Mouse (Mus musculus) limb, embryonic 11.5 days (tissue): Measurements from ENCODE around the gene Prox1. TPM values are rescaled to one million over a fixed set of nuclear protein-coding genes. Genes with fewer than 3 reads are reported as not detected.

ENCODE experiments used
- ATAC-seq: fragments of 200-750 bp; cut with Nextera tagmentation; 2 replicates; pipeline ENCODE4 v1.8.0; 2017; ENCODE audit warnings: low read depth; ENCODE audit not compliant: insufficient number of reproducible peaks, low FRiP score, low TSS enrichment
- DNase-seq: peaks from one replicate; pipeline ENCODE4 v3.0.0-alpha.2; 2015; ENCODE audit warnings: low spot score
- H3K27ac ChIP-seq: fragments of 300-500 bp; sonication (generic); replicated peaks from 2 replicates; pipeline ENCODE4 v1.5.1; 2014; ENCODE audit warnings: low read depth, mild to moderate bottlenecking, low read length
- H3K27me3 ChIP-seq: fragments of 300-500 bp; sonication (generic); 2 replicates; pipeline ENCODE4 v1.6.1; 2014; ENCODE audit warnings: mild to moderate bottlenecking, low read length, mixed read lengths; ENCODE audit not compliant: control insufficient read depth, insufficient read depth
- H3K36me3 ChIP-seq: fragments of 300-500 bp; sonication (generic); 2 replicates; pipeline ENCODE4 v1.6.1; 2014; ENCODE audit warnings: mild to moderate bottlenecking, low read length, moderate library complexity, mixed read lengths; ENCODE audit not compliant: control insufficient read depth, insufficient read depth
- H3K4me1 ChIP-seq: fragments of 300-500 bp; sonication (generic); 2 replicates; pipeline ENCODE4 v1.6.1; 2014; ENCODE audit warnings: low read length, mixed read lengths; ENCODE audit not compliant: control insufficient read depth, insufficient read depth
- H3K4me2 ChIP-seq: fragments of 300-500 bp; sonication (generic); 2 replicates; pipeline ENCODE4 v1.6.1; 2014; ENCODE audit warnings: low read depth, mild to moderate bottlenecking, moderate library complexity; ENCODE audit not compliant: severe bottlenecking
- H3K4me3 ChIP-seq: fragments of 300-500 bp; sonication (generic); 2 replicates; pipeline ENCODE4 v1.5.1; 2014; ENCODE audit warnings: low read depth, low read length
- H3K9ac ChIP-seq: fragments of 300-500 bp; sonication (generic); 2 replicates; pipeline ENCODE4 v1.6.1; 2014; ENCODE audit warnings: mild to moderate bottlenecking, low read length
- H3K9me3 ChIP-seq: fragments of 300-500 bp; sonication (generic); 2 replicates; pipeline ENCODE4 v1.6.1; 2016; ENCODE audit warnings: low read length; ENCODE audit not compliant: control insufficient read depth
- WGBS: fragments of 180-500 bp; shearing (Covaris S2); extraction: QIAGEN DNeasy Blood & Tissue Kit; methylation state at CpG from one replicate; pipeline ENCODE4 v1.1.7; 2014; 5-methylcytosine and 5-hydroxymethylcytosine counted together
- polyA plus RNA-seq: library from polyadenylated mRNA; unstranded; fragments of >200 nt; fragmentation: Nextera tagmentation; extraction: Ambion mirVana; gene quantifications from 2 replicates; pipeline ENCODE4 v1.2.1, GENCODE M21; 2014

Prox1 gene
- polyA plus RNA-seq, 1 experiment from 2014 or later: 1.2 TPM

GRCm38 (mm10) chr1:190200996-190201395, 30.5 kb upstream of the Prox1 start:
- Histone ChIP-seq H3K27me3 (no peaks in the 10 kb centered on the region), H3K27ac (no peak overlapping the region), H3K9ac (no peak overlapping the region), H3K4me3 (no peak overlapping the region), H3K36me3 (no peaks in the 10 kb centered on the region), H3K4me2 (no peak overlapping the region), H3K9me3 (no peaks in the 10 kb centered on the region), H3K4me1 (no peaks in the 10 kb centered on the region)
- 84% methylated on average over 4 of the region's 4 CpGs for WGBS
- DNase-seq (no peak), ATAC-seq (no peak)

- no peak overlapping the region for H3K9ac ChIP-seq
- no peak for ATAC-seq
- no peaks in the 10 kb centered on the region for H3K4me1 ChIP-seq
- 81% methylated on average over 2 of the region's 2 CpGs for WGBS
- H3K36me3 ChIP-seq: no peaks in the 10 kb centered on the region
- H3K9me3 ChIP-seq: no peaks in the 10 kb centered on the region
- H3K27me3 ChIP-seq: no peaks in the 10 kb centered on the region
- no peak overlapping the region for H3K4me3 ChIP-seq
- no peak overlapping the region for H3K4me2 ChIP-seq
- no peak overlapping the region for H3K27ac ChIP-seq
- DNase-seq: no peak
Measured at GRCm38 (mm10) chr1:190198247-190198646, 27.7 kb upstream of the Prox1 start.

GRCm38 (mm10) chr1:190192011-190192410, 21.5 kb upstream of the Prox1 start:
- no peak overlapping the region for H3K4me2 ChIP-seq
- no peaks in the 10 kb centered on the region for H3K27me3 ChIP-seq
- DNase-seq (no peak), ATAC-seq (no peak)
- H3K4me1 ChIP-seq: no peaks in the 10 kb centered on the region; the same call in 1 of the 2 replicates
- H3K4me3 ChIP-seq: no peak overlapping the region
- no peaks in the 10 kb centered on the region for H3K36me3 ChIP-seq
- H3K9me3 ChIP-seq: no peaks in the 10 kb centered on the region
- WGBS: 78% methylated on average over 13 of the region's 13 CpGs
- H3K9ac ChIP-seq: no peak overlapping the region
- no peak overlapping the region for H3K27ac ChIP-seq

- H3K9ac ChIP-seq: no peak overlapping the region
- H3K9me3 ChIP-seq: no peaks in the 10 kb centered on the region
- H3K27me3 ChIP-seq: no peaks in the 10 kb centered on the region
- no peak overlapping the region for H3K4me3 ChIP-seq
- H3K27ac ChIP-seq: no peak overlapping the region
- no peaks in the 10 kb centered on the region; the same call in 1 of the 2 replicates for H3K4me1 ChIP-seq
- ATAC-seq (no peak), DNase-seq (no peak)
- H3K4me2 ChIP-seq: no peak overlapping the region
- no peaks in the 10 kb centered on the region for H3K36me3 ChIP-seq
- 23% methylated on average over 10 of the region's 10 CpGs for WGBS
Measured at GRCm38 (mm10) chr1:190190231-190190965, 19.9 kb upstream of the Prox1 start.

- H3K27me3 ChIP-seq: no peaks in the 10 kb centered on the region
- no peaks in the 10 kb centered on the region for H3K36me3 ChIP-seq
- no peaks in the 10 kb centered on the region; the same call in 1 of the 2 replicates for H3K4me1 ChIP-seq
- no peak overlapping the region for H3K4me3 ChIP-seq
- no peaks in the 10 kb centered on the region for H3K9me3 ChIP-seq
- H3K27ac ChIP-seq: no peak overlapping the region
- WGBS: 87% methylated on average over 2 of the region's 2 CpGs
- no peak overlapping the region for H3K4me2 ChIP-seq
- DNase-seq (no peak), ATAC-seq (no peak)
- no peak overlapping the region for H3K9ac ChIP-seq
Measured at GRCm38 (mm10) chr1:190189125-190189524, 18.6 kb upstream of the Prox1 start.

GRCm38 (mm10) chr1:190186336-190186735, 15.8 kb upstream of the Prox1 start:
- Histone ChIP-seq H3K4me3 (no peak overlapping the region), H3K4me1 (no peaks in the 10 kb centered on the region; the same call in 1 of the 2 replicates), H3K36me3 (no peaks in the 10 kb centered on the region), H3K27me3 (no peaks in the 10 kb centered on the region), H3K27ac (no peak overlapping the region), H3K9ac (no peak overlapping the region), H3K4me2 (no peak overlapping the region), H3K9me3 (no peaks in the 10 kb centered on the region)
- no peak for ATAC-seq
- DNase-seq: no peak
- 88% methylated on average over 4 of the region's 4 CpGs for WGBS

- H3K36me3 ChIP-seq: no peaks in the 10 kb centered on the region
- no peaks in the 10 kb centered on the region for H3K4me1 ChIP-seq
- H3K27me3 ChIP-seq: no peaks in the 10 kb centered on the region
- no peak for ATAC-seq
- no peak overlapping the region for H3K9ac ChIP-seq
- H3K4me2 ChIP-seq: no peak overlapping the region
- WGBS: 83% methylated on average over 10 of the region's 10 CpGs
- H3K9me3 ChIP-seq: no peaks in the 10 kb centered on the region
- DNase-seq: no peak
- no peak overlapping the region for H3K4me3 ChIP-seq
- H3K27ac ChIP-seq: no peak overlapping the region
Measured at GRCm38 (mm10) chr1:190185284-190185683, 14.8 kb upstream of the Prox1 start.

- ATAC-seq: no peak
- H3K4me2 ChIP-seq: no peak overlapping the region
- no peaks in the 10 kb centered on the region for H3K4me1 ChIP-seq
- WGBS: 92% methylated on average over 4 of the region's 4 CpGs
- no peak overlapping the region for H3K9ac ChIP-seq
- DNase-seq: no peak
- no peaks in the 10 kb centered on the region for H3K36me3 ChIP-seq
- H3K27me3 ChIP-seq: no peaks in the 10 kb centered on the region
- no peaks in the 10 kb centered on the region for H3K9me3 ChIP-seq
- H3K4me3 ChIP-seq: no peak overlapping the region
- H3K27ac ChIP-seq: no peak overlapping the region
Measured at GRCm38 (mm10) chr1:190183574-190183973, 13.1 kb upstream of the Prox1 start.

- Histone ChIP-seq H3K4me2 (no peak overlapping the region), H3K4me3 (no peak overlapping the region), H3K4me1 (no peaks in the 10 kb centered on the region), H3K9me3 (no peaks in the 10 kb centered on the region), H3K27ac (no peak overlapping the region), H3K27me3 (no peaks in the 10 kb centered on the region), H3K36me3 (no peaks in the 10 kb centered on the region), H3K9ac (no peak overlapping the region)
- DNase-seq (no peak), ATAC-seq (no peak)
- WGBS: 77% methylated on average over 7 of the region's 7 CpGs
Measured at GRCm38 (mm10) chr1:190181765-190182164, 11.3 kb upstream of the Prox1 start.
